Mouse (Mus musculus) neural tube, embryonic 12.5 days (tissue): ENCODE measurements at regions not wholly inside any gene's neighbourhood (a gene's known extent, or its start where the extent isn't known, plus 50 kb on each side); places are given as distances from the start of the nearest gene placed in this dataset.

ENCODE experiments used
- ATAC-seq: fragments of 200-750 bp; cut with Nextera tagmentation; 2 replicates; pipeline ENCODE4 v1.8.0; 2017; ENCODE audit warnings: low read depth, mild to moderate bottlenecking, moderate TSS enrichment, moderate library complexity; ENCODE audit not compliant: low FRiP score
- H3K27ac ChIP-seq: fragments of 300-500 bp; sonication (generic); 2 replicates; pipeline ENCODE4 v1.5.1; 2016
- H3K27me3 ChIP-seq: fragments of 300-500 bp; sonication (generic); replicated peaks from 2 replicates; pipeline ENCODE4 v1.6.1; 2016; ENCODE audit warnings: mild to moderate bottlenecking
- H3K36me3 ChIP-seq: fragments of 300-500 bp; sonication (generic); 2 replicates; pipeline ENCODE4 v1.6.1; 2016; ENCODE audit warnings: mild to moderate bottlenecking
- H3K4me1 ChIP-seq: fragments of 300-500 bp; sonication (generic); 2 replicates; pipeline ENCODE4 v1.6.1; 2016
- H3K4me2 ChIP-seq: fragments of 300-500 bp; sonication (generic); replicated peaks from 2 replicates; pipeline ENCODE4 v1.6.1; 2016; ENCODE audit warnings: mild to moderate bottlenecking
- H3K4me3 ChIP-seq: fragments of 300-500 bp; sonication (generic); 2 replicates; pipeline ENCODE4 v1.5.1; 2016
- H3K9ac ChIP-seq: fragments of 300-500 bp; sonication (generic); 2 replicates; pipeline ENCODE4 v1.6.1; 2016; ENCODE audit warnings: mild to moderate bottlenecking
- H3K9me3 ChIP-seq: fragments of 300-500 bp; sonication (generic); 2 replicates; pipeline ENCODE4 v1.6.1; 2016; ENCODE audit warnings: mild to moderate bottlenecking
- WGBS: fragments of 180-500 bp; shearing (Covaris S2); methylation state at CpG from one replicate; pipeline ENCODE4 v1.1.7; 2016; 5-methylcytosine and 5-hydroxymethylcytosine counted together

- ATAC-seq: no peak
- no peak overlapping the region for H3K27ac ChIP-seq
- no peaks in the 10 kb centered on the region for H3K9me3 ChIP-seq
- no peak overlapping the region for H3K9ac ChIP-seq
- no peaks in the 10 kb centered on the region for H3K36me3 ChIP-seq
- H3K4me1 ChIP-seq: no peaks in the 10 kb centered on the region
- 80% methylated on average over 6 of the region's 6 CpGs for WGBS
- H3K4me3 ChIP-seq: no peak overlapping the region
- H3K4me2 ChIP-seq: no peak overlapping the region
- no peaks in the 10 kb centered on the region for H3K27me3 ChIP-seq
These were observed 66.8 kb upstream of the Zbtb20 start for GRCm38 (mm10) chr16:42808864-42809263.

- Histone ChIP-seq H3K4me2 (no peak overlapping the region), H3K4me3 (no peak overlapping the region), H3K4me1 (no peaks in the 10 kb centered on the region), H3K27me3 (no peaks in the 10 kb centered on the region), H3K36me3 (no peaks in the 10 kb centered on the region), H3K27ac (no peak overlapping the region), H3K9me3 (no peaks in the 10 kb centered on the region), H3K9ac (no peak overlapping the region)
- no peak for ATAC-seq
- 90% methylated on average over 2 of the region's 2 CpGs for WGBS
These were observed 68.1 kb upstream of the Zbtb20 start for GRCm38 (mm10) chr16:42807536-42807935.

- no peak for ATAC-seq
- no peak overlapping the region for H3K4me3 ChIP-seq
- H3K27me3 ChIP-seq: no peaks in the 10 kb centered on the region
- H3K9ac ChIP-seq: no peak overlapping the region
- 58% methylated on average over 1 of the region's 1 CpGs for WGBS
- H3K4me1 ChIP-seq: no peaks in the 10 kb centered on the region
- H3K4me2 ChIP-seq: no peak overlapping the region
- no peaks in the 10 kb centered on the region for H3K36me3 ChIP-seq
- H3K27ac ChIP-seq: no peak overlapping the region
- peaks cover 6% of the 10 kb centered on the region; the same call in 1 of the 2 replicates for H3K9me3 ChIP-seq
These were observed 72.1 kb upstream of the Zbtb20 start for GRCm38 (mm10) chr16:42803609-42804008.

- H3K36me3 ChIP-seq: no peaks in the 10 kb centered on the region
- WGBS: 82% methylated on average over 2 of the region's 2 CpGs
- no peak overlapping the region for H3K4me2 ChIP-seq
These were observed 83.1 kb upstream of the Zbtb20 start for GRCm38 (mm10) chr16:42792571-42792970.

GRCm38 (mm10) chr16:42784712-42785111 lies 91.0 kb upstream of the Zbtb20 start:
- no peak for ATAC-seq
- H3K27ac ChIP-seq: no peak overlapping the region
- H3K36me3 ChIP-seq: no peaks in the 10 kb centered on the region
- peaks cover 12% of the 10 kb centered on the region for H3K4me1 ChIP-seq
- H3K9ac ChIP-seq: no peak overlapping the region
- no peaks in the 10 kb centered on the region for H3K9me3 ChIP-seq
- no peaks in the 10 kb centered on the region; the same call in 1 of the 2 replicates for H3K27me3 ChIP-seq
- no peak overlapping the region for H3K4me2 ChIP-seq
- 12% methylated on average over 4 of the region's 4 CpGs for WGBS
- H3K4me3 ChIP-seq: no peak overlapping the region

More at GRCm38 (mm10) chr16:42792571-42792970, 83.1 kb upstream of the Zbtb20 start:
- ATAC-seq: no peak
- Histone ChIP-seq H3K4me1 (no peaks in the 10 kb centered on the region), H3K9me3 (no peaks in the 10 kb centered on the region), H3K9ac (no peak overlapping the region), H3K27me3 (no peaks in the 10 kb centered on the region), H3K4me3 (no peak overlapping the region), H3K27ac (no peak overlapping the region)

- no peak for ATAC-seq
- Histone ChIP-seq H3K36me3 (no peaks in the 10 kb centered on the region), H3K4me3 (no peak overlapping the region), H3K4me2 (no peak overlapping the region), H3K27ac (no peak overlapping the region), H3K27me3 (no peaks in the 10 kb centered on the region; the same call in 1 of the 2 replicates), H3K4me1 (peaks cover 12% of the 10 kb centered on the region), H3K9ac (no peak overlapping the region), H3K9me3 (no peaks in the 10 kb centered on the region)
- WGBS: 29% methylated on average over 4 of the region's 4 CpGs
These were observed 91.7 kb upstream of the Zbtb20 start for GRCm38 (mm10) chr16:42784031-42784430.

- Histone ChIP-seq H3K4me1 (peaks cover 12% of the 10 kb centered on the region), H3K4me2 (peak overlapping the region; percentile 35), H3K9me3 (no peaks in the 10 kb centered on the region), H3K27me3 (no peaks in the 10 kb centered on the region; the same call in 1 of the 2 replicates), H3K36me3 (no peaks in the 10 kb centered on the region), H3K9ac (no peak overlapping the region), H3K27ac (peak overlapping the region; percentile 43; the same call in 1 of the 2 replicates), H3K4me3 (no peak overlapping the region)
- WGBS: 3% methylated on average over 5 of the region's 5 CpGs
- peak; percentile 74 for ATAC-seq
These were observed 93.5 kb upstream of the Zbtb20 start for GRCm38 (mm10) chr16:42782091-42782679.

- Histone ChIP-seq H3K36me3 (no peaks in the 10 kb centered on the region), H3K4me2 (peak overlapping the region; percentile 35), H3K27ac (peak overlapping the region; percentile 43; the same call in 1 of the 2 replicates), H3K4me1 (peaks cover 12% of the 10 kb centered on the region), H3K27me3 (no peaks in the 10 kb centered on the region; the same call in 1 of the 2 replicates), H3K9me3 (no peaks in the 10 kb centered on the region), H3K4me3 (no peak overlapping the region), H3K9ac (no peak overlapping the region)
- whole genome bisulfite sequencing: 7% methylated on average over 12 of the region's 12 CpGs
- ATAC-seq: peak; percentile 85
These were observed 94.3 kb upstream of the Zbtb20 start for GRCm38 (mm10) chr16:42781096-42782071.

- Histone ChIP-seq H3K9me3 (no peaks in the 10 kb centered on the region), H3K27ac (no peak overlapping the region), H3K4me1 (peaks cover 12% of the 10 kb centered on the region), H3K4me3 (no peak overlapping the region), H3K36me3 (no peaks in the 10 kb centered on the region), H3K4me2 (no peak overlapping the region), H3K27me3 (no peaks in the 10 kb centered on the region), H3K9ac (no peak overlapping the region)
- no peak for ATAC-seq
- 92% methylated on average over 3 of the region's 3 CpGs for WGBS
These were observed 95.7 kb upstream of the Zbtb20 start for GRCm38 (mm10) chr16:42779957-42780356.

GRCm38 (mm10) chr16:42772640-42773039 lies 103.0 kb upstream of the Zbtb20 start:
- Histone ChIP-seq H3K27ac (no peak overlapping the region), H3K36me3 (no peaks in the 10 kb centered on the region), H3K27me3 (no peaks in the 10 kb centered on the region), H3K9me3 (peaks cover 3% of the 10 kb centered on the region; the same call in 1 of the 2 replicates), H3K4me2 (no peak overlapping the region), H3K4me1 (no peaks in the 10 kb centered on the region), H3K4me3 (no peak overlapping the region), H3K9ac (no peak overlapping the region)
- WGBS: 79% methylated on average over 2 of the region's 2 CpGs
- no peak for ATAC-seq

GRCm38 (mm10) chr16:42770199-42770598 lies 105.5 kb upstream of the Zbtb20 start:
- no peak overlapping the region for H3K27ac ChIP-seq
- no peak overlapping the region for H3K4me3 ChIP-seq
- H3K36me3 ChIP-seq: no peaks in the 10 kb centered on the region
- H3K4me2 ChIP-seq: no peak overlapping the region
- 67% methylated on average over 1 of the region's 1 CpGs for WGBS
- no peak overlapping the region for H3K9ac ChIP-seq
- H3K4me1 ChIP-seq: no peaks in the 10 kb centered on the region
- peaks cover 3% of the 10 kb centered on the region; the same call in 1 of the 2 replicates for H3K9me3 ChIP-seq
- no peaks in the 10 kb centered on the region for H3K27me3 ChIP-seq
- no peak for ATAC-seq

- Histone ChIP-seq H3K36me3 (no peaks in the 10 kb centered on the region), H3K4me3 (no peak overlapping the region), H3K4me1 (0 out of 2 replicates have a peak, but pooled peaks cover 3% of the 10 kb centered on the region), H3K27me3 (no peaks in the 10 kb centered on the region), H3K4me2 (no peak overlapping the region), H3K9me3 (no peaks in the 10 kb centered on the region), H3K9ac (no peak overlapping the region), H3K27ac (no peak overlapping the region)
- no peak for ATAC-seq
- WGBS: 88% methylated on average over 5 of the region's 5 CpGs
These were observed 127.0 kb upstream of the Zbtb20 start for GRCm38 (mm10) chr16:42748681-42749080.
